Mouse (Mus musculus): ENCODE measurements around the gene Rph3a. TPM values are rescaled to one million over a fixed set of nuclear protein-coding genes. Genes with fewer than 3 reads are reported as not detected.

The Rph3a gene
- polyA plus RNA-seq, 1 experiment from 2014 or later, result 0.10 TPM

DNA sequence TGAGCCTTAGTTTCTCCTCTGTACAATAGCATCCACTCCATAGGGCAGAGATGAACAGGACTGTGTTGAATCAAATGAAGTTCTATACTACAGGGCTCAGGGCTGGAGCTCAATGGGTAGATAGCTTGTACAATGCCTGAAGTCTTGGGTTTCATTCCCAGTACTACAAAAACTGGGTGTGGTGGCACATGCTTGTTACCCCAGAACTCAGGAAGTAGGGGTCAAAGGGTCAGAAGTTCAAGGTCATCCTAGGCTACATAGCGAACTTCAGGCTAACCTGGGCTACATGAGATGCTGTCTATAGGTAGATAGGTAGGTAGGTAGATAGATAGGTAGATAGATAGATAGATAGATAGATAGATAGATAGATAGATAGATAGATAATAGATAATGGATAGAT is 38.6 kb downstream of the Rph3a start:
- H3K4me3 ChIP-seq, result no peak overlapping the region
- H3K9me3 ChIP-seq (replicated peaks), result no peaks in the 10 kb centered on the region
- H3K27me3 ChIP-seq (ENCODE audit: low read depth, poor library complexity, severe bottlenecking), result no peaks in the 10 kb centered on the region
- DNase-seq (ENCODE audit: low spot score), result no peak
- no peak overlapping the region for H3K27ac ChIP-seq (replicated peaks)
- no peaks in the 10 kb centered on the region for H3K36me3 ChIP-seq
- WGBS, result 92% methylated on average over 1 of the region's 1 CpGs
- 0 out of 2 replicates have a peak, but pooled peaks cover 7% of the 10 kb centered on the region for H3K4me1 ChIP-seq

GRCm38 (mm10) chr5:120969703-120970102 is 40.2 kb downstream of the Rph3a start:
- Histone ChIP-seq H3K4me1 (0 out of 2 replicates have a peak, but pooled peaks cover 4% of the 10 kb centered on the region), H3K27me3 (ENCODE audit: low read depth, poor library complexity, severe bottlenecking) (no peaks in the 10 kb centered on the region), H3K36me3 (no peaks in the 10 kb centered on the region), H3K27ac (replicated peaks) (no peak overlapping the region), H3K9me3 (replicated peaks) (no peaks in the 10 kb centered on the region), H3K4me3 (no peak overlapping the region)
- no peak for DNase-seq (ENCODE audit: low spot score)
- WGBS, result 48% methylated on average over 4 of the region's 4 CpGs

DNA sequence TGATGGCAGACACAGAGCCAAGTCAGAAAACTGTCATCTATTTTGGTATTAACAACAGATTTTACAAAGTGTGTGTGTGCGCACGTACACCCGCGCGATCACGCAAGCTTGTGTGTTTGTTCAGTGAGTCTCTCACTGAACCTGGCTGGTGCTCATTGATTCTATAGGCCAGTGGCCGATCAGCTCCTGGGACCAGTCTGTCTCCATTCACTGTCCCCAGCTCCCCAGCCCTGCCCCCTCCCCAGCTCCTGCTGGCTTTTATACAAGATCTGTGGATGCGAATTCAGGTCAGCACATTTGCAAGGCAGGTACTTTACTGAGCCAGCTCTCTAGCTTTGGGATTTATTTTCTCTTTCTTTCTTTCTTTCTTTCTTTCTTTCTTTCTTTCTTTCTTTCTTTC is 41.1 kb downstream of the Rph3a start:
- Histone ChIP-seq H3K9me3 (replicated peaks) (no peaks in the 10 kb centered on the region), H3K36me3 (no peaks in the 10 kb centered on the region), H3K27me3 (ENCODE audit: low read depth, poor library complexity, severe bottlenecking) (no peaks in the 10 kb centered on the region), H3K27ac (replicated peaks) (no peak overlapping the region), H3K4me1 (0 out of 2 replicates have a peak, but pooled peaks cover 4% of the 10 kb centered on the region), H3K4me3 (no peak overlapping the region)
- DNase-seq (ENCODE audit: low spot score), result no peak
- 88% methylated on average over 8 of the region's 8 CpGs for WGBS

GRCm38 (mm10) chr5:120968134-120968532 is 41.8 kb downstream of the Rph3a start:
- DNase-seq (ENCODE audit: low spot score), result no peak
- H3K27ac ChIP-seq (replicated peaks), result no peak overlapping the region
- H3K4me1 ChIP-seq, result 0 out of 2 replicates have a peak, but pooled peaks cover 4% of the 10 kb centered on the region
- H3K9me3 ChIP-seq (replicated peaks), result no peaks in the 10 kb centered on the region
- H3K27me3 ChIP-seq (ENCODE audit: low read depth, poor library complexity, severe bottlenecking), result no peaks in the 10 kb centered on the region
- 77% methylated on average over 4 of the region's 4 CpGs for WGBS
- H3K36me3 ChIP-seq, result no peaks in the 10 kb centered on the region
- H3K4me3 ChIP-seq, result no peak overlapping the region

- 87% methylated on average over 13 of the region's 13 CpGs for WGBS
- Histone ChIP-seq H3K27ac (replicated peaks) (no peak overlapping the region), H3K27me3 (ENCODE audit: low read depth, poor library complexity, severe bottlenecking) (no peaks in the 10 kb centered on the region), H3K4me3 (no peak overlapping the region), H3K4me1 (0 out of 2 replicates have a peak, but pooled peaks cover 4% of the 10 kb centered on the region), H3K36me3 (no peaks in the 10 kb centered on the region), H3K9me3 (replicated peaks) (no peaks in the 10 kb centered on the region)
- no peak for DNase-seq (ENCODE audit: low spot score)
Observed at GRCm38 (mm10) chr5:120967355-120968133, 42.3 kb downstream of the Rph3a start.

- Histone ChIP-seq H3K36me3 (no peaks in the 10 kb centered on the region), H3K4me1 (0 out of 2 replicates have a peak, but pooled peaks cover 4% of the 10 kb centered on the region), H3K27me3 (ENCODE audit: low read depth, poor library complexity, severe bottlenecking) (no peaks in the 10 kb centered on the region), H3K4me3 (no peak overlapping the region), H3K27ac (replicated peaks) (no peak overlapping the region), H3K9me3 (replicated peaks) (no peaks in the 10 kb centered on the region; the same call in 1 of the 2 replicates)
- no peak for DNase-seq (ENCODE audit: low spot score)
- WGBS, result 87% methylated on average over 8 of the region's 8 CpGs
Observed at GRCm38 (mm10) chr5:120966894-120967293, 43.0 kb downstream of the Rph3a start.

DNA sequence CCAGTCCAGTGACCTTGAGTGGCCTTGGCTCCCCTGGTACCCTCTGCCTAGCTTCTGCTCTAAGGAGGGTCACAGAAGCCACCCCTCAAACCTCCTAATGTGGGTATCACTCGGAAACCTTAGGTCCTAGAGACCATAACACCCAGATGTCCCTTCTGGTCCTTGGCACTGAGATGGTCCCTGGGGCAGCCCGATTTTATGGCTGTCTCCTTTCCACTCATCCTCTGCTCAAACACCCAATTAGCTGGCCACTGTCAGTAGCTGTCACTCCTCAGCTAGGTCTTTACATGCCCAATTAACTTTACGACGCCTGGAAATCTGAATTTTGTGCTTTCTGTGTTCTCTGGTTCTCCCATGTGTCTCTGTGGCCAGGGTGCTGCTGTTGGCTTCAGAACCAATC is 43.7 kb downstream of the Rph3a start:
- no peaks in the 10 kb centered on the region; the same call in 1 of the 2 replicates for H3K9me3 ChIP-seq (replicated peaks)
- no peaks in the 10 kb centered on the region for H3K36me3 ChIP-seq
- 83% methylated on average over 4 of the region's 4 CpGs for WGBS
- no peaks in the 10 kb centered on the region for H3K27me3 ChIP-seq (ENCODE audit: low read depth, poor library complexity, severe bottlenecking)
- DNase-seq (ENCODE audit: low spot score), result no peak
- H3K27ac ChIP-seq (replicated peaks), result no peak overlapping the region
- 0 out of 2 replicates have a peak, but pooled peaks cover 4% of the 10 kb centered on the region for H3K4me1 ChIP-seq
- H3K4me3 ChIP-seq, result no peak overlapping the region

- Histone ChIP-seq H3K27ac (replicated peaks) (no peak overlapping the region), H3K4me3 (no peak overlapping the region), H3K36me3 (no peaks in the 10 kb centered on the region), H3K9me3 (replicated peaks) (no peaks in the 10 kb centered on the region; the same call in 1 of the 2 replicates), H3K4me1 (no peaks in the 10 kb centered on the region), H3K27me3 (ENCODE audit: low read depth, poor library complexity, severe bottlenecking) (no peaks in the 10 kb centered on the region)
- 53% methylated on average over 4 of the region's 4 CpGs for WGBS
- no peak for DNase-seq (ENCODE audit: low spot score)
Observed at GRCm38 (mm10) chr5:120961004-120961403, 48.9 kb downstream of the Rph3a start.

GRCm38 (mm10) chr5:120953974-120954373 is 55.9 kb downstream of the Rph3a start:
- Histone ChIP-seq H3K27ac (replicated peaks) (no peak overlapping the region), H3K9me3 (replicated peaks) (no peaks in the 10 kb centered on the region), H3K27me3 (ENCODE audit: low read depth, poor library complexity, severe bottlenecking) (no peaks in the 10 kb centered on the region), H3K4me3 (no peak overlapping the region), H3K4me1 (no peaks in the 10 kb centered on the region), H3K36me3 (no peaks in the 10 kb centered on the region)
- WGBS, result 18% methylated on average over 5 of the region's 5 CpGs
- DNase-seq (ENCODE audit: low spot score), result peak; percentile 59

DNA sequence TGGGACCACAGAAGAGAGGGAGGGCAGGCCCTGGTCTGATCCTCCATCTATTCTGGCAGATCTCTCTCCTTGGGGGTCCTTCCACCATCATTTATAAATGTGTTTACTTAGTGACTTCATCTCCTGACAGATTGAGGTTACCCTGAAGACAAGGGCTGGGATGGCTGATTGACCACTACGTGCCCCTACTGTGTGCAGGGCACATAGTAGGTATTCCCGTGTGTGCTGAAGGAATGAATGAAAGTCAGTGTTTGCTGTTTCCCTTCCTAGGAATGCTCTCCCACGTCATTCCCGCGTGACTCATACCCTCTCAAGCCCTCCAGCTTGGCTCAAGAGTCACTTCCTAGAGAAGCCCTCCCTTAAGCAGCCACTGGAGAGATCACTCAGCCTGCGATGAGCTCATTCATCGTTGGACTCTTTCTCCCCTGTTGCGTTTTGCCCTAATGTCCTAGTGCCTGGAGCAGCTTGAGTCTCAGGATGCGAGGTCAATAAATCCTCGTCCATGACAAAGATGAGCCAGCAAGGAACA is 57.6 kb downstream of the Rph3a start:
- 78% methylated on average over 10 of the region's 10 CpGs for WGBS

DNA sequence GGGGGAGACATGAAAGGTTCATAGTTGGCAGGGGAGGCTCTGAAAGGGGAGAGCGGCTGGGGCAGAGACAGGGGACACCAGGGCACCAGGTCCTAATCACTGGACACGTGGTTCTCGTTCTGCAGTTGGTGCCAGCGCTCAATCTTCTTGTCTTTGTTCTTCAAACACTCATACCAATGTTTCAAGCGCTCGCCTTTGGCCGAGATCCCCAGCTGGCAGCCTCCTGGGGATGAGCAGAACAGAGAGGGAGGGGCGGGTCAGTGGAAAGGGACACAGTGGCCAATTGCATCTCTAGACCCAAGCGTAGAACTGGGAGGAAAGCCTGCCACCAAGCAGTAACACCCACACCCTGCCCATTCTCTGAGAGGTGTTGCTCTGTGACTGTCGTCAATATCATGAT is 67.8 kb downstream of the Rph3a start:
- WGBS, result 77% methylated on average over 10 of the region's 10 CpGs
- H3K27ac ChIP-seq (replicated peaks), result no peak overlapping the region
- DNase-seq (ENCODE audit: low spot score), result no peak
- H3K4me3 ChIP-seq, result no peak overlapping the region
- no peaks in the 10 kb centered on the region for H3K36me3 ChIP-seq
- H3K27me3 ChIP-seq (ENCODE audit: low read depth, poor library complexity, severe bottlenecking), result no peaks in the 10 kb centered on the region
- no peaks in the 10 kb centered on the region for H3K9me3 ChIP-seq (replicated peaks)
- H3K4me1 ChIP-seq, result peaks cover 11% of the 10 kb centered on the region

More for the DNA sequence above, 57.6 kb downstream of the Rph3a start:
- Histone ChIP-seq H3K36me3 (no peaks in the 10 kb centered on the region), H3K27ac (replicated peaks) (no peak overlapping the region), H3K27me3 (ENCODE audit: low read depth, poor library complexity, severe bottlenecking) (no peaks in the 10 kb centered on the region), H3K4me3 (no peak overlapping the region), H3K4me1 (no peaks in the 10 kb centered on the region), H3K9me3 (replicated peaks) (no peaks in the 10 kb centered on the region)
- no peak for DNase-seq (ENCODE audit: low spot score)

- Histone ChIP-seq H3K36me3 (no peaks in the 10 kb centered on the region), H3K4me1 (0 out of 2 replicates have a peak, but pooled peaks cover 2% of the 10 kb centered on the region), H3K4me3 (no peak overlapping the region), H3K9me3 (replicated peaks) (no peaks in the 10 kb centered on the region), H3K27me3 (ENCODE audit: low read depth, poor library complexity, severe bottlenecking) (no peaks in the 10 kb centered on the region), H3K27ac (replicated peaks) (no peak overlapping the region)
- no peak for DNase-seq (ENCODE audit: low spot score)
- 49% methylated on average over 8 of the region's 8 CpGs for WGBS
Observed at GRCm38 (mm10) chr5:120938586-120938985, 71.3 kb downstream of the Rph3a start.

GRCm38 (mm10) chr5:120937841-120938240 is 72.1 kb downstream of the Rph3a start:
- H3K4me3 ChIP-seq, result no peak overlapping the region
- no peak for DNase-seq (ENCODE audit: low spot score)
- no peaks in the 10 kb centered on the region for H3K27me3 ChIP-seq (ENCODE audit: low read depth, poor library complexity, severe bottlenecking)
- H3K36me3 ChIP-seq, result no peaks in the 10 kb centered on the region
- 0 out of 2 replicates have a peak, but pooled peaks cover 2% of the 10 kb centered on the region for H3K4me1 ChIP-seq
- WGBS, result 80% methylated on average over 4 of the region's 4 CpGs
- no peaks in the 10 kb centered on the region for H3K9me3 ChIP-seq (replicated peaks)
- H3K27ac ChIP-seq (replicated peaks), result no peak overlapping the region
